Mouse (Mus musculus): ENCODE data around the gene Prcp.

- TF ChIP-seq TAL1 (IDR thresholded peaks at IDR 0.05; ENCODE audit: low read length) (no peak), POLR2A (IDR thresholded peaks at IDR 0.05; ENCODE audit: control insufficient read depth in 1 of 2, insufficient read depth in 1 of 2, low read depth in 1 of 2, low read length in 2 of 2, poor library complexity in 1 of 2) (no peak), RCOR1 (IDR thresholded peaks at IDR 0.05; ENCODE audit: low read depth, low read length) (no peak)
These were observed 93.3 kb downstream of the Prcp start for GRCm38 (mm10) chr7:92967381-92968127.
